Mouse (Mus musculus) neutrophil, adult 5-6 weeks (primary cell): Measurements from ENCODE around the gene Fhod1. TPM values are rescaled to one million over a fixed set of nuclear protein-coding genes. Genes with fewer than 3 reads are reported as not detected.

Experiments
- ATAC-seq: fragments of 151-379, 151-347 bp; 2 replicates; pipeline ENCODE4 v1.8.0; 2017; ENCODE audit warnings: mild to moderate bottlenecking, moderate TSS enrichment; ENCODE audit not compliant: insufficient number of reproducible peaks, poor library complexity, low FRiP score, severe bottlenecking; ENCODE audit errors: extremely low read depth
- total RNA-seq: library from RNA; stranded (forward); fragments of 200-1000 nt; gene quantifications from 2 replicates; pipeline ENCODE4 v1.2.3, GENCODE M21; 2017

The Fhod1 gene
- total RNA-seq, 1 experiment from 2014 or later, result 21.8 TPM

DNA sequence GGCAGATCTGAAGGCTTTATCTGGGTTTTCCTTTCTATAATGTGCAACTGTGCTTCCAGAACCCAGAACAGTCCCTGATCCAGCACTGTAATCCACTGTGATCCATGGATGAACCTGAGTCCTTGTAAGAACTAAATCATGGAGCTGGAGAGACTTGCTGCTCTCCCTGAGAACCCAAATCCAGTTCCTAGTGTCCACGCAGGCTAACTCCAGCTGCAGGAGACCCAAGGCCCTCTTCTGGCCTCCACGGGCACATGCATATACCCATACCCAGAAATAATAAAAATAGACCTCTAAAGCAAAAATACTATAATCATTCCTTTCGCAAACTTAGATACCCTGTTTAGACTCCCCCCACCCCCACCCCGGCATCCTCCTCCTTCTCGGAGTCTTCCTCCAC, 59.5 kb downstream of the Fhod1 start:
- no peak for ATAC-seq

DNA sequence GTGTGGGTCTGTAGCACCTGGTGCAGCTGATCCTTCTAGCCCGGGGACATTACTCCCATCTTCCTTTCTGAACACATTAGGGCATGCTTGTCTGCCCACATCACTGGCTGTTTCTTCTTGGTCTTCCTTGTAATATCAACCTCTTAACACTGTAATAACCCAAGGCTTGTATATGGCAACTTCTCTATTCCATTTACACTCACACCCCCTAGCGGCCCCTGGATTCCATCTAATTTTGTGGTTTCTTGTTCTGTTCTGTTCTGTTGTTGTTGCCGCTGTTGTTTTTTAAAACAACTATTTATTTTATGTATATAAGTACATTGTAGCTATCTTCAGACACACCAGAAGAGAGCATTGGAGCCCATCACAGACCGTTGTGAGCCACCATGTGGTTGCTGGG, 60.8 kb downstream of the Fhod1 start:
- ATAC-seq, result no peak

- ATAC-seq, result no peak
Observed at GRCm38 (mm10) chr8:105285514-105285913, 62.2 kb downstream of the Fhod1 start.

- ATAC-seq, result peak; percentile 46; the same call in 1 of the 2 replicates
Observed at GRCm38 (mm10) chr8:105283074-105283473, 64.7 kb downstream of the Fhod1 start.

DNA sequence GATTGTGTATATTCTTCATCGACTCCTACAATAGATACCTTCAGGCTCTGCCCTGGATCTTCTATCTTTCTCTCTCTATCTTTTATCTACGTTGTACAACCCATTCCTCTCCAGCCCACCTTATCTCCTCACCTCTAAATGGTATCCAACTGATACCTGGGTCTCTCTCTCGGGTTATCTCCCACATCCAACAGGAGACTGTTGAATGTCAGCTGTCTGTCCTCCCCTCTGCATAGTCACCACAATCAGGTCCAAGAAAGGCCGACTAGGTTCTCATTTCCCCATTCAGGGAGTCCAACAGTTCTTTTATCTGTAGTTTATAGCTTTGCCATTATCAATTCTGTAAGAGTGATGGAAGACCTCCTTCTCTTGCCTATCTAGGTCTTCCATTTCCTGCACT, 65.5 kb downstream of the Fhod1 start:
- ATAC-seq, result no peak

GRCm38 (mm10) chr8:105281821-105282220, 65.9 kb downstream of the Fhod1 start:
- ATAC-seq, result no peak

- ATAC-seq, result no peak
Observed at GRCm38 (mm10) chr8:105280567-105280966, 67.2 kb downstream of the Fhod1 start.

Other genes with a start within 250 kb of the Fhod1 start
- not detected in 2 replicates for gene Ces4a, start 216.2 kb downstream of the Fhod1 start, total RNA-seq
- gene Cbfb, start 177.3 kb downstream of the Fhod1 start, total RNA-seq, result 130 and 135 TPM in 2 replicates
- gene D230025D16Rik, start 122.8 kb downstream of the Fhod1 start, total RNA-seq, result 28.0 and 29.0 TPM in 2 replicates
- gene B3gnt9, start 92.8 kb downstream of the Fhod1 start, total RNA-seq, result 0.35 and 0.74 TPM in 2 replicates
- 15.7 and 19.2 TPM in 2 replicates for gene Tradd, start 83.3 kb downstream of the Fhod1 start, total RNA-seq
- 4.0 and 4.5 TPM in 2 replicates for gene Fbxl8, start 83.3 kb downstream of the Fhod1 start, total RNA-seq
- gene Hsf4, start 78.2 kb downstream of the Fhod1 start, total RNA-seq, result not detected in 2 replicates
- gene Nol3, start 71.8 kb downstream of the Fhod1 start, total RNA-seq, result not detected in 2 replicates
- gene 4931428F04Rik, start 58.1 kb downstream of the Fhod1 start, total RNA-seq, result 1.2 and 2.7 TPM in 2 replicates
- gene Exoc3l, start 51.9 kb downstream of the Fhod1 start, total RNA-seq, result 0.49 and 1.3 TPM in 2 replicates
- 42.5 and 47.1 TPM in 2 replicates for gene E2f4, start 50.3 kb downstream of the Fhod1 start, total RNA-seq
- gene Elmo3, start 42.4 kb downstream of the Fhod1 start, total RNA-seq, result 2.9 and 5.0 TPM in 2 replicates
- 3.3 and 4.9 TPM in 2 replicates for gene Lrrc29, start 21.7 kb downstream of the Fhod1 start, total RNA-seq
- 27.6 and 39.2 TPM in 2 replicates for gene Tmem208, start 21.6 kb downstream of the Fhod1 start, total RNA-seq
- gene Slc9a5, start 890 bp upstream of the Fhod1 start, total RNA-seq, result 0.35 and 0.49 TPM in 2 replicates
- gene Plekhg4, start 25.3 kb upstream of the Fhod1 start, total RNA-seq, result not detected in 2 replicates
- not detected in 2 replicates for gene Kctd19, start 65.5 kb upstream of the Fhod1 start, total RNA-seq
- gene Lrrc36, start 65.6 kb upstream of the Fhod1 start, total RNA-seq, result not detected in 2 replicates
- gene Tppp3, start 123.6 kb upstream of the Fhod1 start, total RNA-seq, result 4.9 and 9.3 TPM in 2 replicates
- gene Zdhhc1, start 148.9 kb upstream of the Fhod1 start, total RNA-seq, result 0.47 and 0.86 TPM in 2 replicates
- gene Hsd11b2, start 170.8 kb upstream of the Fhod1 start, total RNA-seq, result not detected in 2 replicates
- 71.1 and 86.3 TPM in 2 replicates for gene Atp6v0d1, start 218.1 kb upstream of the Fhod1 start, total RNA-seq